Mouse (Mus musculus) gastrocnemius, postnatal 36 days (tissue): ENCODE results near the gene Fcna. TPM values are rescaled to one million over a fixed set of nuclear protein-coding genes. Genes with fewer than 3 reads are reported as not detected.

ENCODE experiments used
- DNase-seq, 2 experiments: peaks; one replicate each; pipeline ENCODE4 v3.0.0; 2022
- intact Hi-C: fragments of 180-260 bp; cut with DNase I; formaldehyde crosslinking; loops from one replicate; pipeline ENCODE4 v1.15.1; 2025
- long read RNA-seq, 2 experiments: library from polyadenylated mRNA; stranded (forward); transcript quantifications; one replicate each; pipeline ENCODE4 v2.0.0; 2021
- total RNA-seq, 2 experiments: library from RNA; stranded (reverse); gene quantifications; 2 replicates each; pipeline ENCODE4 v1.2.3; 2021

Gene Fcna
- 1 to 10 TPM; 2.3 to 3.3 TPM for total RNA-seq
- long read RNA-seq, experiment 1, partial matches to known transcripts, result 1 of 3 reads
- long read RNA-seq, experiment 1, other reads (novel, unspliced or antisense), result 2 of 3 reads
- long read RNA-seq, experiment 2, partial matches to known transcripts, result 0 of 5 reads
- long read RNA-seq, experiment 2, other reads (novel, unspliced or antisense), result 3 of 5 reads

GRCm38 (mm10) chr2:25627811-25628210, at the start of gene Fcna:
Gene Fcna, minus strand, starts transcription at chr2:25628030.
- intact Hi-C loops, result no loop called here
- DNase-seq, result no peak

GRCm38 (mm10) chr2:25676486-25676885, 48.7 kb upstream of the Fcna start, which contains the start of gene Lcn6:
Gene Lcn6, plus strand, starts transcription at chr2:25676786.
- intact Hi-C loops, result no loop called here
- DNase-seq, result no peak

DNA sequence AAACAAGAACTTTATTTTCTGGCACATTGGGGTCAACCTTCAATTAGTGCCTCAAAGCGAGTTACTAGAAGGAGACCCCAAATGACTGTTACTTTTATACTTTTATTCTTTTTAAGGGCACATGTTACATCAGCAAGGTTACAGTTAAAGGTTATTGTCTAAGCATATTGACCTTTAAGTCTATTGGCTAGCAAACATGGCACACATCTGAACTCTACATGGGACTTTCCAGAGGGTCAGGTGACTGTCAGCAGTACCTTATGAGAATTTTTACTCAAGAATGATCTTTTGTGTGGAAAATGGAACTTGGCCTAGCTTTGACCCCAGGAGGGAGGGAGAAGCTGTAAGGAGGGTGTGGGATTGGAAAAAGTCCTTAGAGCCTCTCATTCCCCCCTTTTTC, 38.7 kb upstream of the Fcna start:
- intact Hi-C loops, result no loop called here
- no peak for DNase-seq

GRCm38 (mm10) chr2:25664125-25664524, 36.3 kb upstream of the Fcna start:
- no peak for DNase-seq
- intact Hi-C loops, result no loop called here

GRCm38 (mm10) chr2:25663511-25663910, 35.7 kb upstream of the Fcna start:
- peak in 1 of 2 experiments; percentile 22 for DNase-seq
- intact Hi-C loops, result no loop called here

GRCm38 (mm10) chr2:25661245-25661970, 33.6 kb upstream of the Fcna start:
- DNase-seq, result no peak

GRCm38 (mm10) chr2:25660279-25660678, 32.4 kb upstream of the Fcna start:
- DNase-seq, result no peak
- intact Hi-C loops, result no loop called here

More at GRCm38 (mm10) chr2:25661245-25661970, 33.6 kb upstream of the Fcna start:
- intact Hi-C loops, result no loop called here

DNA sequence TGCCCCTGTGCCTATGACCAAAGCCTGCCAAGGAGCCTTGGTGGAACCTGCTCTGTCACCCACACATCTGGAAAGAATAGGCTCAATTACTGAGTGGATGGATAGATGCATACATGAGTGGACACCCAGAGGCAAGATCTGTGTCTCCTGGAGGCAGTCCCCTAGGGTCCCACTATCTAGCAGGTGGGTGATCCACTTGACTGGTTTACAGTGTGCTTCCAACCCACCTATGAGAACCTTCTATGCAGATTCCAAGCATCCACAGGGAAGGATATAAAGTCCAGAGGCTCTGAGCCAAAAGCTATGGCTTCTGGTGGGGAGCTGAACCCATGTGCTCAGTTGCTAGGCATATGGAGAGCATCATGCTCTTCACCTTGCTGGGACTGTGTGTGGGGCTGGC, 29.8 kb upstream of the Fcna start, which contains the start of gene Lcn5:
Gene Lcn5 (plus strand): TSS at position 301 of the 400 bp plus-strand sequence.
- no peak for DNase-seq
- intact Hi-C loops, result no loop called here

- no peak for DNase-seq
- intact Hi-C loops, result no loop called here
Observed at GRCm38 (mm10) chr2:25657246-25657645, 29.4 kb upstream of the Fcna start.

GRCm38 (mm10) chr2:25656691-25657090, 28.9 kb upstream of the Fcna start:
- peak in 1 of 2 experiments; percentile 20 for DNase-seq
- intact Hi-C loops, result no loop called here

- DNase-seq, result no peak
- intact Hi-C loops, result no loop called here
Observed at GRCm38 (mm10) chr2:25654502-25654901, 26.7 kb upstream of the Fcna start.

GRCm38 (mm10) chr2:25652902-25653301, 25.1 kb upstream of the Fcna start, which contains the start of gene Lcn8:
Gene Lcn8, plus strand, starts transcription at chr2:25653120.
- intact Hi-C loops, result no loop called here
- DNase-seq, result no peak

DNA sequence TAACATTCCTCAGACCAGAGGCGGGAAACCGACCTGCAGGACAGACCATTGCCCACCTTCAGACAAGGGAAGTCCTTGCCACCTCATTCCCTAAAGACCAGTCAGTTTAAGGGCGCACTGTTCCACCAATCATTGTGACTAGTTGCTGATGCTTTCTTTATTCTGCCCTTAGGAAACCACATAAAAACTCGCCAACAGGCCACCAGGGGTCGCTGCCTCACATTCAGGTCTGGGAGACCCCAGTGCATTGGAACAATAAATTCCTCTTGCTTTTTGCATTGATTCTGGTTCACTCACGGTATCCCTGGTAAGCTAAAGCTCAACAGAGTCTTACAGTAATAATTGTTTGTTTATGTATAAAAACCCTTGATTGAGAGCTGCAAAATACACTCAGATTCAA, 12.1 kb upstream of the Fcna start:
- intact Hi-C loops, result loop anchor here (5.0 kb wide), 2 partner anchors 52 to 67 kb away; partner anchors contain the start of gene Bmyc
- DNase-seq, result no peak

GRCm38 (mm10) chr2:25634046-25634445, 6.2 kb upstream of the Fcna start:
- intact Hi-C loops, result no loop called here

DNA sequence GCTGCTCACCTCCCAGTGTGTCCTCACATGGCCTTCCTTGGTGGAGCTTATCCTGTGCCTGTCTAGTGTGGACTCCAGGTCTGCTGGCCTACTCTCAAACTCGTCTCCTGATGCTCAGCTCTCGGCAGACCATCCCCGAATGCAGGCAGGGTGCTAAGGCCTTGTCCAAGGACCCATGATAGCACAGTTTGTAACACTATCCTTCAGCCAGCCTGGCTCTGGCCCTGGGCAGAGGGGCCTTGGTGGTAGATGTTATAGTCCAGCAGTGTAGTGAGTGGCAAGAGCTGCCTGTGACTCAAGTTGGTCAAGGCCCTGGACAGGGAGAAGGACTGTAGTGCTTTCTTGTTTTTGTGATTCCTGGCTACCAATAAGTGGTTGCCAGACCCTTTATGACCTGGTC, 5.8 kb upstream of the Fcna start:
- no peak for DNase-seq
- intact Hi-C loops, result no loop called here

More at GRCm38 (mm10) chr2:25634046-25634445, 6.2 kb upstream of the Fcna start:
- DNase-seq, result no peak

DNA sequence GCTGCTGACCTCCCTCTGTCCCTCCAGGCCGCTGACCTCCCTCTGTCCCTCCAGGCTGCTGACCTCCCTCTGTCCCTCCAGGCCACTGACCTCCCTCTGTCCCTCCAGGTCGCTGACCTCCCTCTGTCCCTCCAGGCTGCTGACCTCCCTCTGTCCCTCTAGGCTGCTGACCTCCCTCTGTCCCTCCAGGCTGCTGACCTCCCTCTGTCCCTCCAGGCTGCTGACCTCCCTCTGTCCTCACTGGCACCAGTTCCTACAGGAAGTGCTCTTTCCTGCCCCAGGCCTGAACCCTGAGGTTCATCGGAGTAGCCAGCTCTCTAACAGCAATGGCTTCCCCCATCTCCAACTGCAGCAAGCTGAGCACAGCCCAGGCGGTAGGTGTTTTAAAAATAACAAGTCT, 908 bp upstream of the Fcna start:
- intact Hi-C loops, result no loop called here
- DNase-seq, result no peak

- DNase-seq, result no peak
- intact Hi-C loops, result no loop called here
Observed at GRCm38 (mm10) chr2:25625986-25626385, 1.8 kb downstream of the Fcna start.

DNA sequence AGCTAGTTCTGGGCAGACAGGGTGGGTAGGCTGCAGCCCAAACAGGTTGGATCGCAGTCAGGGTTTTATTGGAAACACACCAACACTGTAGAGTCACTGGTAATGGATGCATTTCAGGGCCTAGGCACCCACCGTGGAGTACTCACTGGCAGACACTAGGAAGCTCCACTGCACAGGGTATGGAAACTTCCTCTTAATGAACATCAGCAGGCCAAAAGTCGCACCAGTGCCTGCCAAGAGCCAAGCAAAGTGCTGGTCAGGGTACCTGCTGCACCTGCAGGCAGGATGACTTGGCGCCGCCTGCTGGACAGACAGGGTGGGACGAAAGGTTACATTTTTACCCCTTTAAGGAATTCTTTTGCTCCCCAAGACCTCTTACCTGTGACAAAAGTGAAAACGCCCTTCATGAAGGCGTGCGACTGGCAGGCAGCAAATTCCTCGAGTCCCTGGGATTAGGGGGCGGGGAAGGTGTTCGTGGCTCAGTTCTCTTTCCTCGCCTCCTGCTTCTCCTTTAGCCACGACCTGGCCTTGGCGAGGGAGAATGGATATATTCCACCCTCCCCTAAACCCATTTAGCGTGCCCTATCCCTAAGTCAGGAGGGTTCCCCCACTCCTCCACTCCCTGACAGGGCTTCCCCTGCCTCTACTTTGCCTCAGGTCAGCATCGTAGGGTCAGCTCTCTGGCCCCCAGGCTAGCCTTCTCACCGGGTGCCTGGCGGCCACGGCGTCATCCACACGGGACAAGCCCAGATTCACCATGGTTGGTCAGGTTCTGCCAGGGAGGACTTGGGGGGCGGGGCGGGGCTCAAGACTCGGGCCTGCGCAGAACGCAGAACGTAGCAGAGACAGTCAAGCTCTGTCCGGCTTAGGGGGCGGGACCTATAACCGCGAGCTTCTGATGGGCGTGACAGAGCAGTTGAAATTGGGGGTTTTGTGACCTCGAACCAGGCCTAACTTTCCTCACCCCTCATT, 6.3 kb downstream of the Fcna start, which contains the start of gene Tmem141:
Gene Tmem141 (minus strand): TSS at position 777 of the 972 bp plus-strand sequence.
- DNase-seq, result peak; percentile 78 to 88
- intact Hi-C loops, result no loop called here

- DNase-seq, result no peak
- intact Hi-C loops, result no loop called here
Observed at GRCm38 (mm10) chr2:25620852-25621228, 7.0 kb downstream of the Fcna start.

- no peak for DNase-seq
- intact Hi-C loops, result no loop called here
Observed at GRCm38 (mm10) chr2:25620386-25620785, 7.4 kb downstream of the Fcna start.

- intact Hi-C loops, result no loop called here
- DNase-seq, result no peak
Observed at GRCm38 (mm10) chr2:25617578-25617977, 10.3 kb downstream of the Fcna start, which contains the start of gene Ccdc183. Gene Ccdc183, minus strand, starts transcription at chr2:25617678.
